Mouse (Mus musculus) G1E-ER4 (cell line): ENCODE results near the gene Ptger1. TPM values are rescaled to one million over a fixed set of nuclear protein-coding genes. Genes with fewer than 3 reads are reported as not detected.

Experiments used
- GATA1 ChIP-seq: IDR thresholded peaks from one replicate; pipeline ENCODE4 v1.8.0; 2012; ENCODE audit warnings: low read length, inconsistent platforms
- polyA plus RNA-seq: library from polyadenylated mRNA; stranded (reverse); fragments of >175 nt; gene quantifications from 2 replicates; pipeline ENCODE4 v1.2.3, GENCODE M21; 2012

Ptger1 gene
- 0.06 and 0.13 TPM in 2 replicates for polyA plus RNA-seq

GRCm38 (mm10) chr8:83665969-83666865, at the start of gene Ptger1:
TSS of gene Ptger1 (plus strand) at chr8:83666678.
- TF ChIP-seq GATA1: no peak

DNA sequence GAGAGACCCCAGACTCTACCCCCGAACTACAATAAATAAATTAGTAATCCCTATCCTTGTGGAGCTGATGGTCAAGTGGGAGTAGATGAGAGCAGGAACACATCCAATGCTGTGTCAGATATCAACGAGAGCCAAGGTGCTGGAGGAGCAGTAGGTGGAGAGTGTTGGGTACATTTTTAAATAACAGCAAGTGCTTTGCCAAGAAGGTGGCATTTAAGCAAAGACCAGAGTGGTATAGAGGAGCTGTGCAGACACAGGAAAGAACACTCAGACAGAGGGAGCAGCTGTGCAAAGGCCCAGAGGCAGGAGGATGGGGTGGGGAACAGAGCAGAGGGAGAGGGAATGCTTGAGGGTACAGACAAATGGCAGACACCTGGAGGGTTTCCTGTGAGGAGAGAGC, 49.4 kb upstream of the Ptger1 start:
- no peak for TF ChIP-seq GATA1

- TF ChIP-seq GATA1: no peak
Measured at GRCm38 (mm10) chr8:83618566-83618965, 47.9 kb upstream of the Ptger1 start.

GRCm38 (mm10) chr8:83619568-83620285, 46.8 kb upstream of the Ptger1 start:
- no peak for TF ChIP-seq GATA1

GRCm38 (mm10) chr8:83621691-83622388, 44.6 kb upstream of the Ptger1 start:
- TF ChIP-seq GATA1: no peak

GRCm38 (mm10) chr8:83622389-83622989, 44.0 kb upstream of the Ptger1 start:
- no peak for TF ChIP-seq GATA1

DNA sequence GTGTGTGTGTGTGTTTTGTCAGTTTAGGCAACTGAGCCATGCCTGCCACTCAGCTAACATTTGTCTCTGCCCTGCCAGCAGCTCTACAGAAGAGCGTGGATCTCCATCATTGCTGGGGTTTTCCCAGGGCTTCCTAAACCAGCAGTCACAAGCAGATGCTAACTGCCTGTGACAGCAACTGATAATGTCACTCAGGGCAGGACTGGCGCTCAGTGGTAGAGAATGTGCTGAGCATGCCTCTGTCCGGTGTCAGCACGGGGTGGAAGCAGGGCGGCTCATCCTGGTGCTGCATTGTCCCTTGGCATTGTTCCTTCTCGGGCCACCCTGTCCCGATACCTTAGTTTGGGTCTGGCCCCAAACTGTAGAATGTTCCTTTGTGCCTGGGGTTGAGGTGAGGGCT, 42.9 kb upstream of the Ptger1 start:
- no peak for TF ChIP-seq GATA1

DNA sequence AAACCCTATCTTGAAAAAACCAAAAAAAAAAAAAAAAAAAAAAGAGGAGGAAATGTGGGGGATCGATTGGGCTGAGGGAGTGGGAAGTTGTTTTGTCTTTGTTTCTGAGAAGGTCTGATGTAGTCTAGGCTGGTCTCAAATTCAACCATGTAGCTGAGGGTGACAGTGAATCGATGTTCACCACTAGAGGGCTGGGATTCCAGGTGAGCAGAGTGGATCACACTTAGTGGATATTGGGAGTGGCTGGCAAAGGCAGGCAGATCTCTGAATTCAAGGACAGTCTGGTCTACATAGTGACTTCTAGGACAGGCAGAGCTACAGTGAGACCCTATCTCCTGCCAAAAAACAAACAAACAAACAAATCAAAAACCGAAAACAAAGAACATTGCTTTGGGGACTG, 41.7 kb upstream of the Ptger1 start:
- no peak for TF ChIP-seq GATA1

DNA sequence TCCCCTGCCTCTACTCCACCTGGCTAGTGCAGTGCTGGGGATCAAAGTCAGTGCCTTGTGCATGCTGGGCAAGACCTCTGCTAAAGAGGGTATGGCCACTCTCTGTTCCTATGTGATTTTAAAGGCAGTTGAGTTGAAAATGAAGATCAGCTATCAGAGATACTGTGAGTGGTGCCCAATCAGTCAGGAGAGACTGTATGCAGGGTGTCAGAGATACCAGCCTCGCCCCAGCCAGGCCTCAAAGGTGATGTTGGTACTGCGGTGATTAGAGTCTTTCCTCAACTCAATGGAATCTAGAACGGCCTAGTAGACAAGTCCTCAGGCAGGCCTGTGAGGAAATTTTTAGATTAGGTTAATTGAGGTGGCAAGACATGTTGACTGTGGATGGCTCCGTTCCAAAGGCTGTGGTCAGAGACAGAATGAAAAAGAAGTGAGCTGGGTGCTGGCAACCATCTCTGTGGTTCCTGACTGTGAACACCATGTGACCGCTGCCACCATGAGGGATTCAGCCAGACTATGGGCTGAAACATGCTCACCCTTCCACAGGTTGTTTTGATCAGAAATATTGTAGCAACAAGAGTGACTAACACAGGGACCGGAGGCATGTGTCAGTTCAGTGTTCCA, 40.7 kb upstream of the Ptger1 start:
- TF ChIP-seq GATA1: no peak

- no peak for TF ChIP-seq GATA1
Measured at GRCm38 (mm10) chr8:83632083-83632707, 34.3 kb upstream of the Ptger1 start.

DNA sequence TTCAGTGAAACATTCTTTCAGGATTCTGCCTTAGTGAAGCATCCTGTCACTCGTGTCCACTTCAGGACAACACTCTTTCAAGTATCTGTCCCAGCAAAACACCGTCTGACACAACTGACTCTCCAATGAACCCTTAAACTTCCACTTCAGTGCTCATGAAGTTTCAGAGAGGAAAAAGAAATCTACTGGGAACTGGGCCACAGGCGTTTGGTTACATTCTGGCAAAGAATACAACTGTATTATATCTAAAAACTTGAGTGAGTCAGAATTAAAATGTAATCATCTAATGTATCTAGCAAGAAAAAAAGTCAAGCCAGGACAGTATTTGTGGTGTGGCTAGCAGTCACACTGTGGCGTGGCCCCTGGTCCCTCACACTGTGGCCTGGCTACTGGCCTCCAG, 27.6 kb upstream of the Ptger1 start:
- TF ChIP-seq GATA1: no peak

- TF ChIP-seq GATA1: no peak
Measured at GRCm38 (mm10) chr8:83639649-83640048, 26.8 kb upstream of the Ptger1 start.

- no peak for TF ChIP-seq GATA1
Measured at GRCm38 (mm10) chr8:83647511-83647910, 19.0 kb upstream of the Ptger1 start.

- no peak for TF ChIP-seq GATA1
Measured at GRCm38 (mm10) chr8:83648031-83648430, 18.4 kb upstream of the Ptger1 start.

- no peak for TF ChIP-seq GATA1
Measured at GRCm38 (mm10) chr8:83649699-83650098, 16.8 kb upstream of the Ptger1 start.
